Mouse (Mus musculus): ENCODE data around the gene Fto. TPM values are rescaled to one million over a fixed set of nuclear protein-coding genes. Genes with fewer than 3 reads are reported as not detected.
A peak's percentile ranks its signal among the peaks of the same experiment; 100 is the strongest.

The Fto gene
- total and polyA plus RNA-seq, 2 experiments from 2014 or later = 41.1 to 50.6 TPM

GRCm38 (mm10) chr8:91375054-91375938 is 62.0 kb downstream of the Fto start:
- Histone ChIP-seq H3K27ac (ENCODE audit: low read depth) (no peak overlapping the region), H3K27me3 (ENCODE audit: control insufficient read depth, insufficient read depth, low read length) (no peaks in the 10 kb centered on the region), H3K4me1 (ENCODE audit: control insufficient read depth, insufficient read depth) (peaks cover 49% of the 10 kb centered on the region), H3K4me3 (ENCODE audit: low read depth, low read length) (no peak overlapping the region), H3K9ac (replicated peaks; ENCODE audit: low read depth, low read length) (no peak overlapping the region), H3K4me2 (ENCODE audit: low read depth, low read length) (no peak overlapping the region), H3K36me3 (replicated peaks; ENCODE audit: control insufficient read depth, insufficient read depth, low read length) (no peaks in the 10 kb centered on the region), H3K9me3 (replicated peaks; ENCODE audit: control insufficient read depth, low read length) (no peaks in the 10 kb centered on the region)
- TF ChIP-seq CTCF (IDR thresholded peaks at IDR 0.05; ENCODE audit: low read depth) (no peak), EP300 (IDR thresholded peaks at IDR 0.05; ENCODE audit: low read depth) (no peak)
- DNase-seq (ENCODE audit: low spot score) = no peak
- ATAC-seq (ENCODE audit: insufficient read depth, low read depth) = no peak
- WGBS = 80% methylated on average over 20 of the region's 20 CpGs

GRCm38 (mm10) chr8:91376785-91377184 is 63.5 kb downstream of the Fto start:
- 7% methylated on average over 11 of the region's 11 CpGs for WGBS

GRCm38 (mm10) chr8:91377275-91377674 is 64.0 kb downstream of the Fto start:
- no peak overlapping the region for H3K4me2 ChIP-seq (ENCODE audit: low read depth, low read length)
- H3K27me3 ChIP-seq (ENCODE audit: control insufficient read depth, insufficient read depth, low read length) = no peaks in the 10 kb centered on the region
- H3K27ac ChIP-seq (ENCODE audit: low read depth) = 0 out of 2 replicates have a peak overlapping the region, but pooled peaks have one; percentile 39
- ATAC-seq (ENCODE audit: insufficient read depth, low read depth) (no peak), DNase-seq (ENCODE audit: low spot score) (no peak)
- H3K4me3 ChIP-seq (ENCODE audit: low read depth, low read length) = no peak overlapping the region
- H3K4me1 ChIP-seq (ENCODE audit: control insufficient read depth, insufficient read depth) = peaks cover 47% of the 10 kb centered on the region
- 84% methylated on average over 6 of the region's 6 CpGs for WGBS
- no peaks in the 10 kb centered on the region for H3K9me3 ChIP-seq (replicated peaks; ENCODE audit: control insufficient read depth, low read length)
- no peak for TF ChIP-seq EP300 (IDR thresholded peaks at IDR 0.05; ENCODE audit: low read depth)
- no peak for TF ChIP-seq CTCF (IDR thresholded peaks at IDR 0.05; ENCODE audit: low read depth)
- no peaks in the 10 kb centered on the region for H3K36me3 ChIP-seq (replicated peaks; ENCODE audit: control insufficient read depth, insufficient read depth, low read length)
- H3K9ac ChIP-seq (replicated peaks; ENCODE audit: low read depth, low read length) = no peak overlapping the region

More at GRCm38 (mm10) chr8:91376785-91377184, 63.5 kb downstream of the Fto start:
- H3K4me3 ChIP-seq (ENCODE audit: low read depth, low read length) = no peak overlapping the region
- H3K9me3 ChIP-seq (replicated peaks; ENCODE audit: control insufficient read depth, low read length) = no peaks in the 10 kb centered on the region
- peaks cover 49% of the 10 kb centered on the region for H3K4me1 ChIP-seq (ENCODE audit: control insufficient read depth, insufficient read depth)
- H3K27me3 ChIP-seq (ENCODE audit: control insufficient read depth, insufficient read depth, low read length) = no peaks in the 10 kb centered on the region
- no peak overlapping the region for H3K9ac ChIP-seq (replicated peaks; ENCODE audit: low read depth, low read length)
- H3K27ac ChIP-seq (ENCODE audit: low read depth) = 0 out of 2 replicates have a peak overlapping the region, but pooled peaks have one; percentile 39
- ATAC-seq (ENCODE audit: insufficient read depth, low read depth) (peak; percentile 80), DNase-seq (ENCODE audit: low spot score) (peak; percentile 65)
- no peaks in the 10 kb centered on the region for H3K36me3 ChIP-seq (replicated peaks; ENCODE audit: control insufficient read depth, insufficient read depth, low read length)
- TF ChIP-seq CTCF (IDR thresholded peaks at IDR 0.05; ENCODE audit: low read depth) (no peak), EP300 (IDR thresholded peaks at IDR 0.05; ENCODE audit: low read depth) (no peak)
- peak overlapping the region; percentile 40 for H3K4me2 ChIP-seq (ENCODE audit: low read depth, low read length)

- H3K27me3 ChIP-seq (ENCODE audit: control insufficient read depth, insufficient read depth, low read length) = no peaks in the 10 kb centered on the region
- DNase-seq (ENCODE audit: low spot score) (peak; percentile 83), ATAC-seq (ENCODE audit: insufficient read depth, low read depth) (no peak)
- no peak overlapping the region for H3K4me2 ChIP-seq (ENCODE audit: low read depth, low read length)
- H3K4me1 ChIP-seq (ENCODE audit: control insufficient read depth, insufficient read depth) = peaks cover 37% of the 10 kb centered on the region
- no peaks in the 10 kb centered on the region for H3K36me3 ChIP-seq (replicated peaks; ENCODE audit: control insufficient read depth, insufficient read depth, low read length)
- no peak for TF ChIP-seq EP300 (IDR thresholded peaks at IDR 0.05; ENCODE audit: low read depth)
- TF ChIP-seq CTCF (IDR thresholded peaks at IDR 0.05; ENCODE audit: low read depth) = peak; percentile 82
- no peaks in the 10 kb centered on the region for H3K9me3 ChIP-seq (replicated peaks; ENCODE audit: control insufficient read depth, low read length)
- H3K27ac ChIP-seq (ENCODE audit: low read depth) = no peak overlapping the region
- no peak overlapping the region for H3K9ac ChIP-seq (replicated peaks; ENCODE audit: low read depth, low read length)
- 74% methylated on average over 13 of the region's 13 CpGs for WGBS
- no peak overlapping the region for H3K4me3 ChIP-seq (ENCODE audit: low read depth, low read length)
These were observed 65.6 kb downstream of the Fto start for GRCm38 (mm10) chr8:91378846-91379499.

GRCm38 (mm10) chr8:91380796-91381542 is 67.6 kb downstream of the Fto start:
- WGBS = 28% methylated on average over 10 of the region's 10 CpGs
- peaks cover 29% of the 10 kb centered on the region for H3K4me1 ChIP-seq (ENCODE audit: control insufficient read depth, insufficient read depth)
- H3K4me2 ChIP-seq (ENCODE audit: low read depth, low read length) = no peak overlapping the region
- H3K36me3 ChIP-seq (replicated peaks; ENCODE audit: control insufficient read depth, insufficient read depth, low read length) = no peaks in the 10 kb centered on the region
- H3K9ac ChIP-seq (replicated peaks; ENCODE audit: low read depth, low read length) = no peak overlapping the region
- no peak for DNase-seq (ENCODE audit: low spot score)
- H3K27me3 ChIP-seq (ENCODE audit: control insufficient read depth, insufficient read depth, low read length) = no peaks in the 10 kb centered on the region
- H3K9me3 ChIP-seq (replicated peaks; ENCODE audit: control insufficient read depth, low read length) = no peaks in the 10 kb centered on the region
- ATAC-seq (ENCODE audit: insufficient read depth, low read depth) = no peak
- no peak overlapping the region for H3K4me3 ChIP-seq (ENCODE audit: low read depth, low read length)
- TF ChIP-seq EP300 (IDR thresholded peaks at IDR 0.05; ENCODE audit: low read depth) (no peak), CTCF (IDR thresholded peaks at IDR 0.05; ENCODE audit: low read depth) (no peak)
- H3K27ac ChIP-seq (ENCODE audit: low read depth) = no peak overlapping the region
